Mouse (Mus musculus): Measurements from ENCODE around the gene Msmp.

Msmp gene

GRCm38 (mm10) chr4:43584444-43585416, at the start of gene Msmp:
Gene Msmp (minus strand): TSS chr4:43584494.
- TF ChIP-seq GATA4 (IDR thresholded peaks at IDR 0.05; ENCODE audit: insufficient replicate concordance, low read length), result no peak

GRCm38 (mm10) chr4:43633736-43634135, 49.4 kb upstream of the Msmp start:
- TF ChIP-seq GATA4 (IDR thresholded peaks at IDR 0.05; ENCODE audit: insufficient replicate concordance, low read length), result no peak

- no peak for TF ChIP-seq GATA4 (IDR thresholded peaks at IDR 0.05; ENCODE audit: insufficient replicate concordance, low read length)
These were observed 49.0 kb upstream of the Msmp start for GRCm38 (mm10) chr4:43633296-43633695.

- TF ChIP-seq GATA4 (IDR thresholded peaks at IDR 0.05; ENCODE audit: insufficient replicate concordance, low read length), result no peak
These were observed 47.9 kb upstream of the Msmp start for GRCm38 (mm10) chr4:43631956-43632920.

- no peak for TF ChIP-seq GATA4 (IDR thresholded peaks at IDR 0.05; ENCODE audit: insufficient replicate concordance, low read length)
These were observed 47.0 kb upstream of the Msmp start, which contains the start of gene Npr2 for GRCm38 (mm10) chr4:43631046-43631955. Gene Npr2 (plus strand): TSS chr4:43631935.

GRCm38 (mm10) chr4:43630671-43631045, 46.4 kb upstream of the Msmp start:
- TF ChIP-seq GATA4 (IDR thresholded peaks at IDR 0.05; ENCODE audit: insufficient replicate concordance, low read length), result no peak

- TF ChIP-seq GATA4 (IDR thresholded peaks at IDR 0.05; ENCODE audit: insufficient replicate concordance, low read length), result no peak
These were observed 45.8 kb upstream of the Msmp start for GRCm38 (mm10) chr4:43630030-43630581.

- no peak for TF ChIP-seq GATA4 (IDR thresholded peaks at IDR 0.05; ENCODE audit: insufficient replicate concordance, low read length)
These were observed 45.0 kb upstream of the Msmp start for GRCm38 (mm10) chr4:43629106-43629817.

GRCm38 (mm10) chr4:43620146-43620778, 36.0 kb upstream of the Msmp start:
- peak; percentile 51; the same call in 1 of the 2 replicates for TF ChIP-seq GATA4 (IDR thresholded peaks at IDR 0.05; ENCODE audit: insufficient replicate concordance, low read length)

- TF ChIP-seq GATA4 (IDR thresholded peaks at IDR 0.05; ENCODE audit: insufficient replicate concordance, low read length), result no peak
These were observed 28.9 kb upstream of the Msmp start for GRCm38 (mm10) chr4:43613060-43613730.

- no peak for TF ChIP-seq GATA4 (IDR thresholded peaks at IDR 0.05; ENCODE audit: insufficient replicate concordance, low read length)
These were observed 28.2 kb upstream of the Msmp start for GRCm38 (mm10) chr4:43612534-43612933.
